Comparison of ENCODE assay signal across 7 mouse cellular contexts in the genomic region with DNA sequence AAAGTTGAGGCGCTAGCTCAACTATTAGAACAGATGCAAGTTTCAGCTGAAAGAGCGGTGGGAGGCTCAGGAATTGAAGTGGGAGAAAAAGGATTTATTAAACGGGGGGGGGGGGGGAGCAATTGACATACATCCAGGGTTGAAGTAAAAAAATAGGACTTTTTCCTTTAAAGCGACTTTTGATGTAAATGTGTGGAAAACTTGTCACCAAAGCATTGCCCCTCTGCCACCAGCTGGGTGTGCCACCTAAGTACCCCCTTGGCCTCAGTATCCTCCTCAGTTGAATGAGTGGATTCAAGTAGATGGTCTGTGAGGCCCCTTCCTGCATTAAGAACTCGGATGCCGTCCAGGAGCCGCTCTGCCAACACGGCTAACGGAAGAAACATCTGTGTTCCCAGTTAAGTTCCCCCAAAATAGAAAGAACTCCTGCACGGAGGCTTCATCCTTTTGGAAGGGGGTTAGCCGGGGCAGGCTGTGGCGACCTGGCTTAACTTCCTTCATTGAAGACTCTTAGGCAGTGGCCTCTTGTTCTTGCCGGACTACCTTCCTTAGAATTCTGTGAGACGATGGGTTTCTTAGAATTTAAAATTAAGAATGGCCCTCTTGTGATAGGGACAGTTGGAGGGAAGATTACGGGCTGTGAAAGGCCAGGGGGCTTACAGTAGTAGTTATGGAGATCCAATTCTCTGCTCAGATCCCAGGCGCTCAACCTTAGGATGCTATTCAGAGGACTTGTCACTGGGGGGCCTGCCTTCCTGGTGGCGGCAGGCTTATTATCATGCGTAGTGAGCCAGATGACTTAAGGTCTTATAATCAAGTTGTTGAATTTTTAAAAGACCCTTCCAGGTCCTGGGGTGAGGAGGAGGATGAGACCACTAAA. TPM values are rescaled to one million over a fixed set of nuclear protein-coding genes. Genes with fewer than 3 reads are reported as not detected.
DNase-seq lines count a peak whose midpoint lies in the region; ATAC-seq and TF ChIP-seq lines count a peak whose summit lies in the region.

No protein-coding gene starts in this region.

- peak; percentile 20 for DNase-seq in Muller cell, postnatal 12 days (ENCODE audit: inconsistent ontology term)
- peak; percentile 59 for DNase-seq in forebrain, postnatal 0 days
- DNase-seq in midbrain, embryonic 10.5 days (ENCODE audit: low spot score): peak; percentile 40
- DNase-seq in cerebellum, adult 18-20 months: no peak
- DNase-seq in thymus, adult 18-20 months: no peak

- peaks cover 3% of the 10 kb centered on the region for H3K36me3 ChIP-seq in C2C12 (ENCODE audit: control insufficient read depth, insufficient read depth)
- H3K36me3 ChIP-seq in forebrain, postnatal 0 days (ENCODE audit: insufficient read depth): no peaks in the 10 kb centered on the region
- H3K36me3 ChIP-seq in intestine, embryonic 15.5 days: no peaks in the 10 kb centered on the region
- H3K36me3 ChIP-seq in midbrain, embryonic 10.5 days: peaks cover 32% of the 10 kb centered on the region

- H3K27me3 ChIP-seq in C2C12 (ENCODE audit: control insufficient read depth, insufficient read depth, insufficient read length): no peaks in the 10 kb centered on the region
- H3K27me3 ChIP-seq in forebrain, postnatal 0 days (ENCODE audit: insufficient read depth, low read length): no peaks in the 10 kb centered on the region
- H3K27me3 ChIP-seq in intestine, embryonic 15.5 days (replicated peaks): no peaks in the 10 kb centered on the region
- H3K27me3 ChIP-seq in midbrain, embryonic 10.5 days (ENCODE audit: low read depth, poor library complexity, severe bottlenecking): peaks cover 13% of the 10 kb centered on the region; the same call in 1 of the 2 replicates

- H3K4me1 ChIP-seq in forebrain, postnatal 0 days (ENCODE audit: insufficient read depth): 0 out of 2 replicates have a peak, but pooled peaks cover 8% of the 10 kb centered on the region
- H3K4me1 ChIP-seq in intestine, embryonic 15.5 days (replicated peaks): 0 out of 2 replicates have a peak, but pooled peaks cover 4% of the 10 kb centered on the region
- H3K4me1 ChIP-seq in midbrain, embryonic 10.5 days: peaks cover 42% of the 10 kb centered on the region

- no peaks in the 10 kb centered on the region for H3K9me3 ChIP-seq in forebrain, postnatal 0 days (ENCODE audit: low read length)
- no peaks in the 10 kb centered on the region for H3K9me3 ChIP-seq in intestine, embryonic 15.5 days
- H3K9me3 ChIP-seq in midbrain, embryonic 10.5 days (replicated peaks): no peaks in the 10 kb centered on the region

- peak overlapping the region; percentile 80 for H3K4me2 ChIP-seq in forebrain, postnatal 0 days (ENCODE audit: low read depth)
- peak overlapping the region; percentile 62 for H3K4me2 ChIP-seq in intestine, embryonic 15.5 days (replicated peaks)

- H3ac ChIP-seq in C2C12 (ENCODE audit: control insufficient read depth, insufficient read length, low read depth): peak overlapping the region; percentile 83

- WGBS in forebrain, postnatal 0 days: under 1% methylated on average over 18 of the region's 18 CpGs
- 8% methylated on average over 18 of the region's 18 CpGs for WGBS in intestine, embryonic 15.5 days
- WGBS in midbrain, embryonic 10.5 days: 1% methylated on average over 18 of the region's 18 CpGs

- H3K9ac ChIP-seq in forebrain, postnatal 0 days: peak overlapping the region; percentile 70
- peak overlapping the region; percentile 97 for H3K9ac ChIP-seq in intestine, embryonic 15.5 days

- no peak for TF ChIP-seq CTCF in C2C12 (IDR thresholded peaks at IDR 0.05; ENCODE audit: control insufficient read depth, insufficient read depth, insufficient read length)
- peak; percentile 56 for TF ChIP-seq CTCF in forebrain, postnatal 0 days (IDR thresholded peaks at IDR 0.05; ENCODE audit: low read depth)

- ATAC-seq in forebrain, postnatal 0 days: no peak
- ATAC-seq in intestine, embryonic 15.5 days: no peak

- H3K27ac ChIP-seq in forebrain, postnatal 0 days (ENCODE audit: low read depth, low read length): peak overlapping the region; percentile 87; the same call in 1 of the 2 replicates
- peak overlapping the region; percentile 95; the same call in 1 of the 2 replicates for H3K27ac ChIP-seq in intestine, embryonic 15.5 days
- peak overlapping the region; percentile 97 for H3K27ac ChIP-seq in midbrain, embryonic 10.5 days (replicated peaks)

- H3K4me3 ChIP-seq in C2C12 (ENCODE audit: insufficient read depth, poor library complexity, severe bottlenecking): peak overlapping the region; percentile 69
- H3K4me3 ChIP-seq in forebrain, postnatal 0 days (ENCODE audit: low read depth, low read length): peak overlapping the region; percentile 85
- peak overlapping the region; percentile 95 for H3K4me3 ChIP-seq in intestine, embryonic 15.5 days (replicated peaks)
- peak overlapping the region; percentile 96 for H3K4me3 ChIP-seq in midbrain, embryonic 10.5 days

- peaks cover 30% of the 10 kb centered on the region for H3K79me2 ChIP-seq in C2C12 (ENCODE audit: control insufficient read depth, insufficient read depth)

- no peaks in the 10 kb centered on the region for H3K79me3 ChIP-seq in C2C12 (ENCODE audit: low read depth)

TF ChIP-seq in C2C12, 6 proteins besides CTCF, POLR2A, EP300 and RAD21:
- TF ChIP-seq MYOD1 (IDR thresholded peaks at IDR 0.05; ENCODE audit: control insufficient read depth, insufficient read length, low read depth): no peak
- no peak for TF ChIP-seq USF1 (IDR thresholded peaks at IDR 0.05; ENCODE audit: low read depth)
- no peak for TF ChIP-seq MAX (IDR thresholded peaks at IDR 0.05)
- no peak for TF ChIP-seq CEBPB (IDR thresholded peaks at IDR 0.05; ENCODE audit: low read depth)
- no peak for TF ChIP-seq FOSL1 (IDR thresholded peaks at IDR 0.05; ENCODE audit: insufficient read depth, low read length, poor library complexity, severe bottlenecking)
- TF ChIP-seq MYOG (IDR thresholded peaks at IDR 0.05; ENCODE audit: control insufficient read depth, extremely low read depth, insufficient read length): no peak

RNA-seq across cellular contexts. Expression of a gene that starts 1.7 kb away (rescaled TPM):
- polyA plus RNA-seq in C2C12 (2012; fragmentation: generic; extraction: Trizol): 7.0 TPM
- total RNA-seq in forebrain, postnatal 0 days (2014; rRNA removed): 64.8 and 87.3 TPM in 2 replicates
- polyA plus RNA-seq in forebrain, postnatal 0 days (2015; fragmentation: Nextera tagmentation; extraction: Ambion mirVana): 82.8 and 117 TPM in 2 replicates
- polyA plus RNA-seq in intestine, embryonic 15.5 days (2015; fragmentation: Nextera tagmentation; extraction: Ambion mirVana): 41.2 and 42.0 TPM in 2 replicates
- 44.5 and 55.6 TPM in 2 replicates for polyA plus RNA-seq in midbrain, embryonic 10.5 days (2016; fragmentation: Nextera tagmentation; extraction: Ambion mirVana)

RNA-seq across cellular contexts. Expression of a gene that starts 49.2 kb away (rescaled TPM):
- 0.20 TPM for polyA plus RNA-seq in C2C12 (2012; fragmentation: generic; extraction: Trizol)
- 24.2 and 29.1 TPM in 2 replicates for total RNA-seq in forebrain, postnatal 0 days (2014; rRNA removed)
- 10.6 and 14.5 TPM in 2 replicates for polyA plus RNA-seq in forebrain, postnatal 0 days (2015; fragmentation: Nextera tagmentation; extraction: Ambion mirVana)
- polyA plus RNA-seq in intestine, embryonic 15.5 days (2015; fragmentation: Nextera tagmentation; extraction: Ambion mirVana): 4.6 and 5.4 TPM in 2 replicates
- 1.9 and 2.6 TPM in 2 replicates for polyA plus RNA-seq in midbrain, embryonic 10.5 days (2016; fragmentation: Nextera tagmentation; extraction: Ambion mirVana)

Comparison
In these comparisons a context has a peak if more than half of its experiments do, and no peak if none do; other contexts are left out.
1. DNase-seq: peak in Muller cell, postnatal 12 days (single experiment), forebrain, postnatal 0 days (single experiment) and midbrain, embryonic 10.5 days (single experiment); none in cerebellum, adult 18-20 months (0 of 2) and thymus, adult 18-20 months (0 of 2).
2. Peak in every context shown above with its lines, with median percentiles within 50 percentile points of each other: H3K4me3 ChIP-seq and H3K27ac ChIP-seq.